Mouse (Mus musculus) heart, postnatal 0 days (tissue): Measurements from ENCODE around the gene Ano6.
A peak's percentile ranks its signal among the peaks of the same experiment; 100 is the strongest.

Experiments
- CTCF ChIP-seq: IDR thresholded peaks from 2 replicates; pipeline ENCODE4 v1.5.1; 2016; ENCODE audit warnings: antibody characterized with exemption, control low read depth, low read depth
- EP300 ChIP-seq: IDR thresholded peaks from 2 replicates; pipeline ENCODE4 v1.6.1; 2016; ENCODE audit warnings: antibody characterized with exemption, low read depth

GRCm38 (mm10) chr15:95855051-95855844, 64.6 kb downstream of the Ano6 start:
- TF ChIP-seq CTCF, result 0 out of 2 replicates have a peak, but pooled peaks have one; percentile 2
- TF ChIP-seq EP300, result no peak
